Mouse (Mus musculus) forebrain, embryonic 11.5 days (tissue): ENCODE results near the gene 2310009B15Rik. TPM values are rescaled to one million over a fixed set of nuclear protein-coding genes. Genes with fewer than 3 reads are reported as not detected.

Experiments
- ATAC-seq: fragments of 200-750 bp; cut with Nextera tagmentation; replicated peaks from 2 replicates; pipeline ENCODE4 v1.8.0; 2017; ENCODE audit warnings: moderate TSS enrichment; ENCODE audit not compliant: low FRiP score
- DNase-seq: peaks from one replicate; pipeline ENCODE4 v3.0.0-alpha.2; 2017; ENCODE audit warnings: low spot score
- H3K27ac ChIP-seq: fragments of 300-500 bp; sonication (generic); 2 replicates; pipeline ENCODE4 v1.5.1; 2014; ENCODE audit warnings: low read depth, low read length
- H3K27me3 ChIP-seq: fragments of 300-500 bp; sonication (generic); 2 replicates; pipeline ENCODE4 v1.6.1; 2014; ENCODE audit warnings: mild to moderate bottlenecking, low read length, mixed read lengths; ENCODE audit not compliant: control insufficient read depth, insufficient read depth
- H3K36me3 ChIP-seq: fragments of 300-500 bp; sonication (generic); 2 replicates; pipeline ENCODE4 v1.6.1; 2014; ENCODE audit warnings: mild to moderate bottlenecking, low read length, moderate library complexity, mixed read lengths; ENCODE audit not compliant: control insufficient read depth, insufficient read depth
- H3K4me1 ChIP-seq: fragments of 300-500 bp; sonication (generic); replicated peaks from 2 replicates; pipeline ENCODE4 v1.6.1; 2014; ENCODE audit warnings: low read length, mixed read lengths; ENCODE audit not compliant: control insufficient read depth, insufficient read depth
- H3K4me2 ChIP-seq: fragments of 300-500 bp; sonication (generic); 2 replicates; pipeline ENCODE4 v1.6.1; 2014; ENCODE audit warnings: low read depth, mild to moderate bottlenecking, low read length, moderate library complexity, mixed read lengths; ENCODE audit not compliant: severe bottlenecking
- H3K4me3 ChIP-seq: fragments of 300-500 bp; sonication (generic); 2 replicates; pipeline ENCODE4 v1.5.1; 2014; ENCODE audit warnings: low read depth, low read length
- H3K9ac ChIP-seq: fragments of 300-500 bp; sonication (generic); 2 replicates; pipeline ENCODE4 v1.6.1; 2014; ENCODE audit warnings: low read length
- H3K9me3 ChIP-seq: fragments of 300-500 bp; sonication (generic); 2 replicates; pipeline ENCODE4 v1.6.1; 2016; ENCODE audit warnings: low read length, mixed read lengths; ENCODE audit not compliant: control insufficient read depth
- WGBS: fragments of 180-500 bp; shearing (Covaris S2); extraction: QIAGEN DNeasy Blood & Tissue Kit; methylation state at CpG from one replicate; pipeline ENCODE4 v1.1.7; 2014; 5-methylcytosine and 5-hydroxymethylcytosine counted together
- polyA plus RNA-seq: library from polyadenylated mRNA; unstranded; fragments of >200 nt; fragmentation: Nextera tagmentation; extraction: Ambion mirVana; gene quantifications from 2 replicates; pipeline ENCODE4 v1.2.1, GENCODE M21; 2014

The 2310009B15Rik gene
- polyA plus RNA-seq, 1 experiment from 2014 or later, result 44.3 TPM

- no peak overlapping the region for H3K9ac ChIP-seq
- H3K9me3 ChIP-seq, result no peaks in the 10 kb centered on the region
- no peak overlapping the region for H3K4me2 ChIP-seq
- H3K4me3 ChIP-seq, result no peak overlapping the region
- 84% methylated on average over 16 of the region's 16 CpGs for WGBS
- ATAC-seq, result 0 out of 2 replicates have a peak, but pooled peaks have one; percentile 27
- H3K27me3 ChIP-seq, result no peaks in the 10 kb centered on the region
- no peak for DNase-seq
- no peaks in the 10 kb centered on the region for H3K36me3 ChIP-seq
- no peak overlapping the region for H3K27ac ChIP-seq
- H3K4me1 ChIP-seq, result no peaks in the 10 kb centered on the region
Observed at GRCm38 (mm10) chr1:138876371-138877045, 19.9 kb upstream of the 2310009B15Rik start.

- ATAC-seq, result no peak
- no peak overlapping the region for H3K9ac ChIP-seq
- peaks cover 13% of the 10 kb centered on the region; the same call in 1 of the 2 replicates for H3K4me1 ChIP-seq
- H3K9me3 ChIP-seq, result no peaks in the 10 kb centered on the region
- H3K4me3 ChIP-seq, result no peak overlapping the region
- no peak for DNase-seq
- no peak overlapping the region for H3K27ac ChIP-seq
- H3K27me3 ChIP-seq, result peaks cover 41% of the 10 kb centered on the region
- WGBS, result 90% methylated on average over 1 of the region's 1 CpGs
- no peak overlapping the region for H3K4me2 ChIP-seq
- H3K36me3 ChIP-seq, result no peaks in the 10 kb centered on the region
Observed at GRCm38 (mm10) chr1:138850823-138851222, 5.8 kb downstream of the 2310009B15Rik start.

- Histone ChIP-seq H3K4me3 (no peak overlapping the region), H3K36me3 (no peaks in the 10 kb centered on the region), H3K4me2 (no peak overlapping the region), H3K27ac (no peak overlapping the region), H3K27me3 (peaks cover 47% of the 10 kb centered on the region), H3K9me3 (no peaks in the 10 kb centered on the region), H3K9ac (no peak overlapping the region), H3K4me1 (peaks cover 13% of the 10 kb centered on the region; the same call in 1 of the 2 replicates)
- no peak for ATAC-seq
- DNase-seq, result no peak
- WGBS, result 52% methylated on average over 2 of the region's 4 CpGs
Observed at GRCm38 (mm10) chr1:138850161-138850539, 6.5 kb downstream of the 2310009B15Rik start.

GRCm38 (mm10) chr1:138849531-138850160 lies 7.0 kb downstream of the 2310009B15Rik start:
- Histone ChIP-seq H3K27me3 (peaks cover 52% of the 10 kb centered on the region), H3K4me1 (peaks cover 13% of the 10 kb centered on the region; the same call in 1 of the 2 replicates), H3K36me3 (no peaks in the 10 kb centered on the region), H3K27ac (no peak overlapping the region), H3K4me2 (no peak overlapping the region), H3K9me3 (no peaks in the 10 kb centered on the region), H3K9ac (no peak overlapping the region), H3K4me3 (no peak overlapping the region)
- 7% methylated on average over 8 of the region's 8 CpGs for WGBS
- DNase-seq (no peak), ATAC-seq (no peak)

GRCm38 (mm10) chr1:138848511-138849109 lies 8.0 kb downstream of the 2310009B15Rik start, which contains the start of gene Lhx9:
Gene Lhx9, minus strand, starts transcription at chr1:138848577.
- H3K9ac ChIP-seq, result peak within 1 kb of the TSS; percentile 37; the same call in 1 of the 2 replicates
- peak within 1 kb of the TSS; percentile 55 for H3K4me2 ChIP-seq
- no peaks in the 10 kb centered on the region for H3K9me3 ChIP-seq
- WGBS, result under 1% methylated on average over 33 of the region's 33 CpGs
- peak within 1 kb of the TSS; percentile 29 for H3K4me3 ChIP-seq
- DNase-seq, result peak; percentile 77
- ATAC-seq, result peak; percentile 63
- H3K27me3 ChIP-seq, result peaks cover 59% of the 10 kb centered on the region
- H3K4me1 ChIP-seq, result peaks cover 19% of the 10 kb centered on the region; the same call in 1 of the 2 replicates
- H3K36me3 ChIP-seq, result no peaks in the 10 kb centered on the region
- H3K27ac ChIP-seq, result peak within 1 kb of the TSS; percentile 59

GRCm38 (mm10) chr1:138848026-138848425 lies 8.6 kb downstream of the 2310009B15Rik start:
- 2% methylated on average over 16 of the region's 16 CpGs for WGBS
- peak; percentile 25 for ATAC-seq

GRCm38 (mm10) chr1:138847146-138847545 lies 9.5 kb downstream of the 2310009B15Rik start:
- H3K27me3 ChIP-seq, result peaks cover 64% of the 10 kb centered on the region
- DNase-seq (peak; percentile 61), ATAC-seq (no peak)
- peak overlapping the region; percentile 24 for H3K4me3 ChIP-seq
- no peak overlapping the region for H3K27ac ChIP-seq
- no peaks in the 10 kb centered on the region for H3K9me3 ChIP-seq
- under 1% methylated on average over 21 of the region's 21 CpGs for WGBS
- peaks cover 21% of the 10 kb centered on the region; the same call in 1 of the 2 replicates for H3K4me1 ChIP-seq
- no peak overlapping the region for H3K9ac ChIP-seq
- no peaks in the 10 kb centered on the region for H3K36me3 ChIP-seq
- H3K4me2 ChIP-seq, result peak overlapping the region; percentile 34; the same call in 1 of the 2 replicates

More at GRCm38 (mm10) chr1:138848026-138848425, 8.6 kb downstream of the 2310009B15Rik start:
- Histone ChIP-seq H3K36me3 (no peaks in the 10 kb centered on the region), H3K4me1 (peaks cover 21% of the 10 kb centered on the region; the same call in 1 of the 2 replicates), H3K4me3 (peak overlapping the region; percentile 29), H3K4me2 (peak overlapping the region; percentile 55), H3K9ac (no peak overlapping the region), H3K9me3 (no peaks in the 10 kb centered on the region), H3K27ac (peak overlapping the region; percentile 59), H3K27me3 (peaks cover 61% of the 10 kb centered on the region)
- DNase-seq, result peak; percentile 61

- Histone ChIP-seq H3K9me3 (no peaks in the 10 kb centered on the region), H3K27ac (no peak overlapping the region), H3K4me3 (peak overlapping the region; percentile 24), H3K4me1 (peaks cover 21% of the 10 kb centered on the region; the same call in 1 of the 2 replicates), H3K27me3 (peaks cover 66% of the 10 kb centered on the region), H3K9ac (no peak overlapping the region), H3K4me2 (peak overlapping the region; percentile 18; the same call in 1 of the 2 replicates), H3K36me3 (no peaks in the 10 kb centered on the region)
- under 1% methylated on average over 9 of the region's 9 CpGs for WGBS
- DNase-seq (no peak), ATAC-seq (no peak)
Observed at GRCm38 (mm10) chr1:138846581-138846980, 10.1 kb downstream of the 2310009B15Rik start.
